Mouse (Mus musculus) liver, adult 2 months (tissue): Measurements from ENCODE around the gene Ttl. TPM values are rescaled to one million over a fixed set of nuclear protein-coding genes. Genes with fewer than 3 reads are reported as not detected.
A peak's percentile ranks its signal among the peaks of the same experiment; 100 is the strongest.

Experiments used
- DNase-seq: peaks from one replicate; pipeline ENCODE4 v3.0.0-alpha.2; 2011; ENCODE audit warnings: low read depth, low spot score; ENCODE audit errors: extremely low read depth
- H3K27ac ChIP-seq: fragments of 200-500 bp; replicated peaks from 2 replicates; pipeline ENCODE4 v1.5.1; 2012; ENCODE audit warnings: low read depth, mild to moderate bottlenecking, control low read depth, inconsistent platforms, low read length; ENCODE audit not compliant: insufficient read depth
- H3K27me3 ChIP-seq: fragments of 200-500 bp; 2 replicates; pipeline ENCODE4 v1.6.1; 2012; ENCODE audit warnings: mild to moderate bottlenecking, moderate library complexity, low read length, inconsistent platforms; ENCODE audit not compliant: control insufficient read depth, insufficient read depth
- H3K36me3 ChIP-seq: fragments of 200-500 bp; 2 replicates; pipeline ENCODE4 v1.6.1; 2012; ENCODE audit warnings: low read length, inconsistent platforms; ENCODE audit not compliant: control insufficient read depth, insufficient read depth
- H3K4me1 ChIP-seq: fragments of 200-500 bp; 2 replicates; pipeline ENCODE4 v1.6.1; 2011; ENCODE audit warnings: low read length; ENCODE audit not compliant: control insufficient read depth, insufficient read depth
- H3K4me3 ChIP-seq: fragments of 200-500 bp; 2 replicates; pipeline ENCODE4 v1.5.1; 2011; ENCODE audit warnings: low read depth, mild to moderate bottlenecking, control low read depth, low read length, moderate library complexity; ENCODE audit not compliant: insufficient read depth
- H3K79me2 ChIP-seq: fragments of 200-500 bp; 2 replicates; pipeline ENCODE4 v1.6.1; 2012; ENCODE audit warnings: inconsistent platforms, mild to moderate bottlenecking, low read length, moderate library complexity; ENCODE audit not compliant: control insufficient read depth, insufficient read depth
- H3K9ac ChIP-seq: fragments of 200-500 bp; 2 replicates; pipeline ENCODE4 v1.6.1; 2012; ENCODE audit warnings: low read depth, mild to moderate bottlenecking, control low read depth, inconsistent platforms, low read length
- CTCF ChIP-seq: fragments of 200-500 bp; IDR thresholded peaks from 2 replicates; pipeline ENCODE4 v1.5.1; 2011; ENCODE audit warnings: low read depth, low read length, control low read depth
- POLR2A ChIP-seq: fragments of 200-500 bp; IDR thresholded peaks from 2 replicates; pipeline ENCODE4 v1.6.1; 2011; ENCODE audit warnings: low read length, control low read depth; ENCODE audit not compliant: insufficient read depth; ENCODE audit errors: extremely low read depth
- WGBS: fragments of 180-500 bp; shearing (Covaris S2); methylation state at CpG from one replicate; pipeline ENCODE4 v1.1.7; 2018; 5-methylcytosine and 5-hydroxymethylcytosine counted together
- polyA plus RNA-seq: library from polyadenylated mRNA; depleted of rRNA; stranded (reverse); fragments of >200 nt; gene quantifications from 2 replicates; pipeline ENCODE4 v1.2.3, GENCODE M21; 2012; rRNA removed
- total RNA-seq: library from RNA; depleted of rRNA; stranded (reverse); fragments of >200 nt; gene quantifications from 2 replicates; pipeline ENCODE4 v1.2.3, GENCODE M21; 2014; rRNA removed

The Ttl gene
- total and polyA plus RNA-seq, 2 experiments: 2.4 to 3.8 TPM

DNA sequence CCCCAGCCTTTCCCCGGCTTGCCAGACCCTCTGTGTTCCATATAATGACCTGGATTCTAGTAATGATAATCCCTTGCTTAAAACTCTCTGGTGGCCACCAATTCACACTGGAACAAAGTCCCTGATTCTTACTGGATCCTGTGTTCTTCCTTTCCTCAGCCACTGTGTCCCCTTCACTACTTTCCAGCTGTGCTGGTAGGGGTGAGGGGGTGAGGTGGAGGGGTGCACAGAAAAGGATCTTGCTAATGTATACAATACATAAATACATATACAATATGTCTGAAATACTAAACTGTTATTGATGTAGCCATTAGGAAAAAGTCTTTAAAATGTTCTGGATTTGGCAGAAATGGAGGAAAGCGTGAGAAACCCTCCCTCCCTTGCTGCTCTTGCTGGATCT lies 65.0 kb downstream of the Ttl start:
- Histone ChIP-seq H3K36me3 (peaks cover 7% of the 10 kb centered on the region), H3K4me3 (no peak overlapping the region), H3K4me1 (peaks cover 9% of the 10 kb centered on the region), H3K27me3 (no peaks in the 10 kb centered on the region), H3K27ac (no peak overlapping the region), H3K79me2 (no peaks in the 10 kb centered on the region), H3K9ac (no peak overlapping the region)
- WGBS: 100% methylated on average over 2 of the region's 2 CpGs
- no peak for TF ChIP-seq POLR2A
- no peak for TF ChIP-seq CTCF
- DNase-seq: no peak

DNA sequence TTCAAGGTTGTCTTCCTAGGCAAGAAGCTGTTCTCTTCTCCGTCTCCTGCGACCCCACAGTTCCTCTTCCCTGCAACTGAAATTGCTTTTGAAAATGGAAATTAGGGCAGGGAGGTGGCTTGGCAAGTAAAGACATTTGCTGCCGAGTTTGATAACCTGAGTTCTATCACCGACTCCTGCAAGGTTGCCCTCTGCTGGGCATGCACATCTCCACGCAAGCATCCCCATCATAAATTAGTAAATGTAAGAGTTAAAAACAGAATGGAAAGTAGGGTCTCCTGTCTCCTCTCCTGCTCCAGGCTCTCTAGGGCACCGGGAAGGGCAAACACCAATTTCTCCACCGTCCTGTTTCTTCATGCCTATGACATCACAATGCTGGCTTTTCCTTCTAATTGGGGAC lies 66.5 kb downstream of the Ttl start:
- no peak for DNase-seq
- H3K4me3 ChIP-seq: no peak overlapping the region
- H3K9ac ChIP-seq: no peak overlapping the region
- peaks cover 9% of the 10 kb centered on the region for H3K4me1 ChIP-seq
- H3K27me3 ChIP-seq: no peaks in the 10 kb centered on the region
- H3K36me3 ChIP-seq: peaks cover 5% of the 10 kb centered on the region
- H3K27ac ChIP-seq: no peak overlapping the region
- WGBS: 93% methylated on average over 7 of the region's 7 CpGs
- no peak for TF ChIP-seq POLR2A
- no peak for TF ChIP-seq CTCF
- no peaks in the 10 kb centered on the region for H3K79me2 ChIP-seq

DNA sequence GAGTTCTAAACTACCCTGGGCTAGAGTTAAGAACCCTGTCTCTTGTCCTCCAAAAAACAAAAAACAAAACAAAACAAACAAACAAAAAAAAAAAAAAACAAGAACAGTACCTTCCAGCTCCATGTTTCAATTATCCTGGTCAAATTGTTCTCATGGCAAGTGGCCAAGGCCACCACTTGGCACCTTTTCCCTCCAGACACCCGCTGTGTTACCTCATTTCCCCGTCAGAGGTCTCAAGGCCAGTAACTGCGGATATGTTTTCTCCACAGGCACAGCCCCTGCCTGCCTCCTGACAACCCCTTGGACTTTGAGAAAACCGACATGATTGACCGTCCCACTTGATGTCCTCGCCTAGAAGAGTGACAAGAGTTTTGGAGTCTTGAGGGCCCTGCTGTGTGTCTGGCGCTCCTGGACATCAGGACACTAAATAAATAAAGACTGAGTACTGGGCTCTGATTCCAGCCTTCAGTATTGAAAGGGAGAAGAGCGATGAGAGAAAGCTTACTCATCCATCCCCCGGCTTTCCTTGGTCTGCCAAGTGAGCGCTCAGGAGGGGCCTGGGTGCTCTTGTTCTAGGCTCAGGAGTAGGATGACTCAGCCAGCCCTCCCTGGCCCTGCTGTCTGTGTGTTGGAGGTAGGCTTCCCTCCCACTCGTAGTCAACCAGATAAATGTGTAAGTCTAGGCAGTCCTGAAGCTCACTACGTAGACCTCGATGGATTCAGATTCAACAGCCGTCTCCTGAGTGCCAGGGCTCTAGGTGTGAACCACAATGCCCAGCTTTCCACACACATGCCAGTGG lies 67.5 kb downstream of the Ttl start:
- DNase-seq: peak; percentile 17
- WGBS: 86% methylated on average over 14 of the region's 14 CpGs
- Histone ChIP-seq H3K4me3 (no peak overlapping the region), H3K79me2 (no peaks in the 10 kb centered on the region), H3K27me3 (no peaks in the 10 kb centered on the region), H3K9ac (no peak overlapping the region), H3K36me3 (peaks cover 5% of the 10 kb centered on the region), H3K4me1 (peaks cover 9% of the 10 kb centered on the region), H3K27ac (no peak overlapping the region)
- TF ChIP-seq CTCF (no peak), POLR2A (no peak)

- Histone ChIP-seq H3K4me3 (no peak overlapping the region), H3K36me3 (no peaks in the 10 kb centered on the region), H3K4me1 (no peaks in the 10 kb centered on the region), H3K79me2 (no peaks in the 10 kb centered on the region), H3K9ac (no peak overlapping the region), H3K27ac (no peak overlapping the region), H3K27me3 (no peaks in the 10 kb centered on the region)
- WGBS: 91% methylated on average over 10 of the region's 10 CpGs
- no peak for DNase-seq
- TF ChIP-seq POLR2A (no peak), CTCF (no peak)
These were observed 74.2 kb downstream of the Ttl start for GRCm38 (mm10) chr2:129139906-129140305.

Other genes starting within 250 kb of the Ttl start
- 20.0 and 23.4 TPM in 2 replicates for gene Tmem87b, start 247.8 kb upstream of the Ttl start, total RNA-seq
- 5.8 and 6.9 TPM in 2 replicates for gene Tmem87b, start 247.8 kb upstream of the Ttl start, polyA plus RNA-seq
- gene Fbln7, start 203.0 kb upstream of the Ttl start, total RNA-seq: 0.28 and 0.34 TPM in 2 replicates
- 0.22 and 0.25 TPM in 2 replicates for gene Fbln7, start 203.0 kb upstream of the Ttl start, polyA plus RNA-seq
- 1.4 and 3.0 TPM in 2 replicates for gene Zc3h8, start 121.9 kb upstream of the Ttl start, total RNA-seq
- gene Zc3h8, start 121.9 kb upstream of the Ttl start, polyA plus RNA-seq: 0.52 and 0.72 TPM in 2 replicates
- 2.1 and 2.5 TPM in 2 replicates for gene Zc3h6, start 98.5 kb upstream of the Ttl start, total RNA-seq
- gene Zc3h6, start 98.5 kb upstream of the Ttl start, polyA plus RNA-seq: 0.20 TPM in 2 replicates
- 4.8 and 8.1 TPM in 2 replicates for gene Gm10762, start 98.2 kb upstream of the Ttl start, total RNA-seq
- gene Gm10762, start 98.2 kb upstream of the Ttl start, polyA plus RNA-seq: 5.8 and 6.3 TPM in 2 replicates
- gene Vinac1, start 17.8 kb upstream of the Ttl start, total RNA-seq: 0.09 and 0.13 TPM in 2 replicates
- gene Vinac1, start 17.8 kb upstream of the Ttl start, polyA plus RNA-seq: 0.04 and 0.12 TPM in 2 replicates
- 7.7 and 10.7 TPM in 2 replicates for gene Polr1b, start 35.1 kb downstream of the Ttl start, total RNA-seq
- 8.6 and 15.7 TPM in 2 replicates for gene Polr1b, start 35.1 kb downstream of the Ttl start, polyA plus RNA-seq
- gene Chchd5, start 63.8 kb downstream of the Ttl start, total RNA-seq: 9.9 and 10.1 TPM in 2 replicates
- 41.2 and 60.2 TPM in 2 replicates for gene Chchd5, start 63.8 kb downstream of the Ttl start, polyA plus RNA-seq
- gene Slc20a1, start 132.8 kb downstream of the Ttl start, total RNA-seq: 24.9 and 36.0 TPM in 2 replicates
- gene Slc20a1, start 132.8 kb downstream of the Ttl start, polyA plus RNA-seq: 7.8 and 9.4 TPM in 2 replicates
- 0.09 and 0.60 TPM in 2 replicates for gene Ckap2l, start 231.3 kb downstream of the Ttl start, total RNA-seq
- 0.04 TPM in 1 of 2 replicates, not detected in the other for gene Ckap2l, start 231.3 kb downstream of the Ttl start, polyA plus RNA-seq
- gene Il1a, start 244.0 kb downstream of the Ttl start, total RNA-seq: 3.7 and 4.2 TPM in 2 replicates
- 0.36 and 1.0 TPM in 2 replicates for gene Il1a, start 244.0 kb downstream of the Ttl start, polyA plus RNA-seq